Mouse (Mus musculus): ENCODE results near the gene Coq6. TPM values are rescaled to one million over a fixed set of nuclear protein-coding genes. Genes with fewer than 3 reads are reported as not detected.
"Not testable (repeated sequence)": the region's sequence is repeated elsewhere in the genome, so short reads cannot be mapped to it uniquely, and the experiment has no call there.

Coq6 gene
- 17.2 and 19.5 TPM in 2 replicates for total RNA-seq (2015; ENCODE audit: low replicate concordance)
- total RNA-seq (2017; ENCODE audit: low replicate concordance), result 5.6 and 14.4 TPM in 2 replicates

- peak; percentile 93 for ATAC-seq (replicated peaks; ENCODE audit: low FRiP score, poor library complexity, severe bottlenecking)
These were observed at the start of gene Coq6, which contains the start of gene Fam161b for GRCm38 (mm10) chr12:84361555-84362489. Gene Coq6 (plus strand): TSS chr12:84361657. Gene Fam161b (minus strand): TSS chr12:84361833.

- ATAC-seq (replicated peaks; ENCODE audit: low FRiP score, poor library complexity, severe bottlenecking), result peak; percentile 9; the same call in 1 of the 2 replicates
These were observed 45.5 kb upstream of the Coq6 start for GRCm38 (mm10) chr12:84316006-84316405.

GRCm38 (mm10) chr12:84316721-84317621 is 44.5 kb upstream of the Coq6 start, which contains the start of gene Zfp410:
Gene Zfp410 (plus strand): TSS chr12:84316852.
- peak; percentile 87 for ATAC-seq (replicated peaks; ENCODE audit: low FRiP score, poor library complexity, severe bottlenecking)

GRCm38 (mm10) chr12:84327111-84327512 is 34.3 kb upstream of the Coq6 start:
- ATAC-seq (replicated peaks; ENCODE audit: low FRiP score, poor library complexity, severe bottlenecking), result no peak

- no peak for ATAC-seq (replicated peaks; ENCODE audit: low FRiP score, poor library complexity, severe bottlenecking)
These were observed 24.4 kb upstream of the Coq6 start for GRCm38 (mm10) chr12:84336963-84337625.

- 0 out of 2 replicates have a peak, but pooled peaks have one; percentile 52 for ATAC-seq (replicated peaks; ENCODE audit: low FRiP score, poor library complexity, severe bottlenecking)
These were observed 14.3 kb upstream of the Coq6 start for GRCm38 (mm10) chr12:84347192-84347591.

- ATAC-seq (replicated peaks; ENCODE audit: low FRiP score, poor library complexity, severe bottlenecking), result not testable (repeated sequence)
These were observed 2.8 kb upstream of the Coq6 start for GRCm38 (mm10) chr12:84358699-84359098.

- ATAC-seq (replicated peaks; ENCODE audit: low FRiP score, poor library complexity, severe bottlenecking), result no peak
These were observed 1.4 kb downstream of the Coq6 start for GRCm38 (mm10) chr12:84362872-84363271.

- ATAC-seq (replicated peaks; ENCODE audit: low FRiP score, poor library complexity, severe bottlenecking), result no peak
These were observed 2.8 kb downstream of the Coq6 start for GRCm38 (mm10) chr12:84364291-84364690.

GRCm38 (mm10) chr12:84365137-84365536 is 3.7 kb downstream of the Coq6 start:
- ATAC-seq (replicated peaks; ENCODE audit: low FRiP score, poor library complexity, severe bottlenecking), result no peak

- ATAC-seq (replicated peaks; ENCODE audit: low FRiP score, poor library complexity, severe bottlenecking), result no peak
These were observed 5.5 kb downstream of the Coq6 start for GRCm38 (mm10) chr12:84366971-84367370.

- no peak for ATAC-seq (replicated peaks; ENCODE audit: low FRiP score, poor library complexity, severe bottlenecking)
These were observed 10.2 kb downstream of the Coq6 start for GRCm38 (mm10) chr12:84371647-84372046.

- ATAC-seq (replicated peaks; ENCODE audit: low FRiP score, poor library complexity, severe bottlenecking), result no peak
These were observed 12.5 kb downstream of the Coq6 start for GRCm38 (mm10) chr12:84373831-84374481.

GRCm38 (mm10) chr12:84382369-84382768 is 20.9 kb downstream of the Coq6 start:
- no peak for ATAC-seq (replicated peaks; ENCODE audit: low FRiP score, poor library complexity, severe bottlenecking)

- ATAC-seq (replicated peaks; ENCODE audit: low FRiP score, poor library complexity, severe bottlenecking), result no peak
These were observed 23.2 kb downstream of the Coq6 start for GRCm38 (mm10) chr12:84384644-84385081.

- ATAC-seq (replicated peaks; ENCODE audit: low FRiP score, poor library complexity, severe bottlenecking), result no peak
These were observed 24.0 kb downstream of the Coq6 start for GRCm38 (mm10) chr12:84385408-84385807.

- no peak for ATAC-seq (replicated peaks; ENCODE audit: low FRiP score, poor library complexity, severe bottlenecking)
These were observed 26.6 kb downstream of the Coq6 start for GRCm38 (mm10) chr12:84388097-84388496.

- no peak for ATAC-seq (replicated peaks; ENCODE audit: low FRiP score, poor library complexity, severe bottlenecking)
These were observed 27.4 kb downstream of the Coq6 start for GRCm38 (mm10) chr12:84388774-84389400.

GRCm38 (mm10) chr12:84390336-84390735 is 28.9 kb downstream of the Coq6 start:
- ATAC-seq (replicated peaks; ENCODE audit: low FRiP score, poor library complexity, severe bottlenecking), result no peak
